Mouse (Mus musculus) G1E (cell line): ENCODE measurements around the gene Tmem255b.

ENCODE experiments used
- CTCF ChIP-seq: IDR thresholded peaks from 2 replicates; pipeline ENCODE4 v1.5.1; 2012; ENCODE audit warnings: low read depth, low read length, inconsistent platforms, mixed read lengths
- GATA1 ChIP-seq: IDR thresholded peaks from 2 replicates; pipeline ENCODE4 v1.6.1; 2012; ENCODE audit warnings: borderline replicate concordance, low read length, inconsistent platforms, mixed read lengths
- POLR2AphosphoS5 ChIP-seq: IDR thresholded peaks from 2 replicates; pipeline ENCODE4 v1.6.1; 2012; ENCODE audit warnings: low read depth, low read length, inconsistent platforms; ENCODE audit not compliant: insufficient replicate concordance
- TAL1 ChIP-seq: conservative IDR thresholded peaks from 2 replicates; pipeline ENCODE4 v1.6.1; 2012; ENCODE audit warnings: low read depth, low read length, inconsistent platforms, mixed read lengths

GRCm38 (mm10) chr8:13507284-13507937, 72.4 kb downstream of the Tmem255b start:
- TF ChIP-seq POLR2AphosphoS5 = no peak
- no peak for TF ChIP-seq CTCF
- no peak for TF ChIP-seq GATA1
- TF ChIP-seq TAL1 = no peak
